Mouse (Mus musculus): ENCODE data around the gene Sncb. TPM values are rescaled to one million over a fixed set of nuclear protein-coding genes. Genes with fewer than 3 reads are reported as not detected.
A peak's percentile ranks its signal among the peaks of the same experiment; 100 is the strongest.

Gene Sncb
- polyA plus RNA-seq (2015; fragmentation: Nextera tagmentation; extraction: Ambion mirVana), result 0.52 and 0.72 TPM in 2 replicates

GRCm38 (mm10) chr13:54766192-54766768 lies at the start of gene Sncb:
Sncb (minus strand) TSS chr13:54766595.
- Histone ChIP-seq H3K27me3 (ENCODE audit: control insufficient read depth, insufficient read depth, low read length) (peaks cover 45% of the 10 kb centered on the region), H3K4me1 (ENCODE audit: control insufficient read depth, insufficient read depth, low read length) (peaks cover 8% of the 10 kb centered on the region; the same call in 1 of the 2 replicates), H3K27ac (ENCODE audit: low read length) (no peak within 1 kb of the TSS), H3K9me3 (replicated peaks; ENCODE audit: control insufficient read depth, low read length) (no peaks in the 10 kb centered on the region), H3K4me2 (ENCODE audit: low read depth, low read length) (peak within 1 kb of the TSS; percentile 47), H3K36me3 (ENCODE audit: control insufficient read depth, insufficient read depth, low read length) (no peaks in the 10 kb centered on the region), H3K9ac (ENCODE audit: low read length) (no peak within 1 kb of the TSS), H3K4me3 (replicated peaks; ENCODE audit: low read length) (peak within 1 kb of the TSS; percentile 35)
- ATAC-seq (ENCODE audit: insufficient read depth, low FRiP score), result peak; percentile 31; the same call in 1 of the 2 replicates
- 2% methylated on average over 35 of the region's 35 CpGs for WGBS

- H3K4me2 ChIP-seq (ENCODE audit: low read depth, low read length), result no peak overlapping the region
- H3K9me3 ChIP-seq (replicated peaks; ENCODE audit: control insufficient read depth, low read length), result no peaks in the 10 kb centered on the region
- no peaks in the 10 kb centered on the region for H3K36me3 ChIP-seq (ENCODE audit: control insufficient read depth, insufficient read depth, low read length)
- ATAC-seq (ENCODE audit: insufficient read depth, low FRiP score), result no peak
- H3K4me3 ChIP-seq (replicated peaks; ENCODE audit: low read length), result no peak overlapping the region
- WGBS, result 78% methylated on average over 9 of the region's 9 CpGs
- no peak overlapping the region for H3K9ac ChIP-seq (ENCODE audit: low read length)
- no peaks in the 10 kb centered on the region for H3K4me1 ChIP-seq (ENCODE audit: control insufficient read depth, insufficient read depth, low read length)
- no peak overlapping the region for H3K27ac ChIP-seq (ENCODE audit: low read length)
- H3K27me3 ChIP-seq (ENCODE audit: control insufficient read depth, insufficient read depth, low read length), result no peaks in the 10 kb centered on the region
Observed at GRCm38 (mm10) chr13:54813381-54813780, 47.0 kb upstream of the Sncb start.

GRCm38 (mm10) chr13:54811476-54811875 lies 45.1 kb upstream of the Sncb start:
- Histone ChIP-seq H3K9ac (ENCODE audit: low read length) (no peak overlapping the region), H3K9me3 (replicated peaks; ENCODE audit: control insufficient read depth, low read length) (no peaks in the 10 kb centered on the region), H3K4me2 (ENCODE audit: low read depth, low read length) (no peak overlapping the region), H3K4me3 (replicated peaks; ENCODE audit: low read length) (no peak overlapping the region), H3K36me3 (ENCODE audit: control insufficient read depth, insufficient read depth, low read length) (no peaks in the 10 kb centered on the region), H3K27ac (ENCODE audit: low read length) (no peak overlapping the region), H3K27me3 (ENCODE audit: control insufficient read depth, insufficient read depth, low read length) (no peaks in the 10 kb centered on the region), H3K4me1 (ENCODE audit: control insufficient read depth, insufficient read depth, low read length) (no peaks in the 10 kb centered on the region)
- 66% methylated on average over 7 of the region's 7 CpGs for WGBS
- no peak for ATAC-seq (ENCODE audit: insufficient read depth, low FRiP score)

- Histone ChIP-seq H3K4me3 (replicated peaks; ENCODE audit: low read length) (no peak overlapping the region), H3K36me3 (ENCODE audit: control insufficient read depth, insufficient read depth, low read length) (no peaks in the 10 kb centered on the region), H3K27me3 (ENCODE audit: control insufficient read depth, insufficient read depth, low read length) (peaks cover 9% of the 10 kb centered on the region; the same call in 1 of the 2 replicates), H3K27ac (ENCODE audit: low read length) (no peak overlapping the region), H3K4me2 (ENCODE audit: low read depth, low read length) (no peak overlapping the region), H3K9ac (ENCODE audit: low read length) (no peak overlapping the region), H3K9me3 (replicated peaks; ENCODE audit: control insufficient read depth, low read length) (no peaks in the 10 kb centered on the region), H3K4me1 (ENCODE audit: control insufficient read depth, insufficient read depth, low read length) (no peaks in the 10 kb centered on the region)
- no peak for ATAC-seq (ENCODE audit: insufficient read depth, low FRiP score)
- 73% methylated on average over 12 of the region's 12 CpGs for WGBS
Observed at GRCm38 (mm10) chr13:54808067-54808466, 41.7 kb upstream of the Sncb start.

GRCm38 (mm10) chr13:54806434-54806976 lies 40.1 kb upstream of the Sncb start:
- H3K4me1 ChIP-seq (ENCODE audit: control insufficient read depth, insufficient read depth, low read length), result no peaks in the 10 kb centered on the region
- H3K27ac ChIP-seq (ENCODE audit: low read length), result no peak overlapping the region
- no peak for ATAC-seq (ENCODE audit: insufficient read depth, low FRiP score)
- no peaks in the 10 kb centered on the region for H3K36me3 ChIP-seq (ENCODE audit: control insufficient read depth, insufficient read depth, low read length)
- H3K9ac ChIP-seq (ENCODE audit: low read length), result no peak overlapping the region
- H3K4me3 ChIP-seq (replicated peaks; ENCODE audit: low read length), result no peak overlapping the region
- H3K27me3 ChIP-seq (ENCODE audit: control insufficient read depth, insufficient read depth, low read length), result peaks cover 9% of the 10 kb centered on the region; the same call in 1 of the 2 replicates
- no peaks in the 10 kb centered on the region for H3K9me3 ChIP-seq (replicated peaks; ENCODE audit: control insufficient read depth, low read length)
- H3K4me2 ChIP-seq (ENCODE audit: low read depth, low read length), result no peak overlapping the region
- 31% methylated on average over 13 of the region's 13 CpGs for WGBS

- no peak for ATAC-seq (ENCODE audit: insufficient read depth, low FRiP score)
Observed at GRCm38 (mm10) chr13:54805134-54805838, 38.9 kb upstream of the Sncb start.

GRCm38 (mm10) chr13:54803010-54803409 lies 36.6 kb upstream of the Sncb start:
- Histone ChIP-seq H3K4me2 (ENCODE audit: low read depth, low read length) (no peak overlapping the region), H3K36me3 (ENCODE audit: control insufficient read depth, insufficient read depth, low read length) (no peaks in the 10 kb centered on the region), H3K4me1 (ENCODE audit: control insufficient read depth, insufficient read depth, low read length) (no peaks in the 10 kb centered on the region), H3K9ac (ENCODE audit: low read length) (no peak overlapping the region), H3K9me3 (replicated peaks; ENCODE audit: control insufficient read depth, low read length) (no peaks in the 10 kb centered on the region), H3K27me3 (ENCODE audit: control insufficient read depth, insufficient read depth, low read length) (peaks cover 9% of the 10 kb centered on the region; the same call in 1 of the 2 replicates), H3K27ac (ENCODE audit: low read length) (no peak overlapping the region), H3K4me3 (replicated peaks; ENCODE audit: low read length) (no peak overlapping the region)
- no peak for ATAC-seq (ENCODE audit: insufficient read depth, low FRiP score)
- 70% methylated on average over 6 of the region's 6 CpGs for WGBS

More at GRCm38 (mm10) chr13:54805134-54805838, 38.9 kb upstream of the Sncb start:
- Histone ChIP-seq H3K4me1 (ENCODE audit: control insufficient read depth, insufficient read depth, low read length) (no peaks in the 10 kb centered on the region), H3K27ac (ENCODE audit: low read length) (no peak overlapping the region), H3K9ac (ENCODE audit: low read length) (no peak overlapping the region), H3K4me2 (ENCODE audit: low read depth, low read length) (no peak overlapping the region), H3K9me3 (replicated peaks; ENCODE audit: control insufficient read depth, low read length) (no peaks in the 10 kb centered on the region), H3K27me3 (ENCODE audit: control insufficient read depth, insufficient read depth, low read length) (peaks cover 9% of the 10 kb centered on the region; the same call in 1 of the 2 replicates), H3K36me3 (ENCODE audit: control insufficient read depth, insufficient read depth, low read length) (no peaks in the 10 kb centered on the region), H3K4me3 (replicated peaks; ENCODE audit: low read length) (no peak overlapping the region)
- 37% methylated on average over 21 of the region's 21 CpGs for WGBS

GRCm38 (mm10) chr13:54800206-54800605 lies 33.8 kb upstream of the Sncb start:
- H3K9ac ChIP-seq (ENCODE audit: low read length), result no peak overlapping the region
- 41% methylated on average over 4 of the region's 4 CpGs for WGBS
- H3K4me1 ChIP-seq (ENCODE audit: control insufficient read depth, insufficient read depth, low read length), result no peaks in the 10 kb centered on the region
- no peak overlapping the region for H3K4me3 ChIP-seq (replicated peaks; ENCODE audit: low read length)
- no peak overlapping the region for H3K27ac ChIP-seq (ENCODE audit: low read length)
- H3K36me3 ChIP-seq (ENCODE audit: control insufficient read depth, insufficient read depth, low read length), result no peaks in the 10 kb centered on the region
- peaks cover 3% of the 10 kb centered on the region; the same call in 1 of the 2 replicates for H3K27me3 ChIP-seq (ENCODE audit: control insufficient read depth, insufficient read depth, low read length)
- H3K9me3 ChIP-seq (replicated peaks; ENCODE audit: control insufficient read depth, low read length), result no peaks in the 10 kb centered on the region
- no peak for ATAC-seq (ENCODE audit: insufficient read depth, low FRiP score)
- H3K4me2 ChIP-seq (ENCODE audit: low read depth, low read length), result no peak overlapping the region

GRCm38 (mm10) chr13:54799701-54800100 lies 33.3 kb upstream of the Sncb start:
- no peak for ATAC-seq (ENCODE audit: insufficient read depth, low FRiP score)
- 19% methylated on average over 9 of the region's 9 CpGs for WGBS
- H3K4me3 ChIP-seq (replicated peaks; ENCODE audit: low read length), result no peak overlapping the region
- no peaks in the 10 kb centered on the region for H3K36me3 ChIP-seq (ENCODE audit: control insufficient read depth, insufficient read depth, low read length)
- no peak overlapping the region for H3K9ac ChIP-seq (ENCODE audit: low read length)
- no peaks in the 10 kb centered on the region for H3K4me1 ChIP-seq (ENCODE audit: control insufficient read depth, insufficient read depth, low read length)
- H3K9me3 ChIP-seq (replicated peaks; ENCODE audit: control insufficient read depth, low read length), result no peaks in the 10 kb centered on the region
- no peak overlapping the region for H3K27ac ChIP-seq (ENCODE audit: low read length)
- H3K4me2 ChIP-seq (ENCODE audit: low read depth, low read length), result no peak overlapping the region
- no peaks in the 10 kb centered on the region for H3K27me3 ChIP-seq (ENCODE audit: control insufficient read depth, insufficient read depth, low read length)

Data from stomach, embryonic 16.5 days (tissue).